Mouse (Mus musculus) liver, embryonic 14.5 days (tissue): Measurements from ENCODE around the gene Aldh5a1.

Source experiments
- CTCF ChIP-seq: IDR thresholded peaks from 2 replicates; pipeline ENCODE4 v1.5.1; 2016; ENCODE audit warnings: antibody characterized with exemption, low read depth, control low read depth
- EP300 ChIP-seq: IDR thresholded peaks from 2 replicates; pipeline ENCODE4 v1.6.1; 2016; ENCODE audit warnings: antibody characterized with exemption, low read depth

DNA sequence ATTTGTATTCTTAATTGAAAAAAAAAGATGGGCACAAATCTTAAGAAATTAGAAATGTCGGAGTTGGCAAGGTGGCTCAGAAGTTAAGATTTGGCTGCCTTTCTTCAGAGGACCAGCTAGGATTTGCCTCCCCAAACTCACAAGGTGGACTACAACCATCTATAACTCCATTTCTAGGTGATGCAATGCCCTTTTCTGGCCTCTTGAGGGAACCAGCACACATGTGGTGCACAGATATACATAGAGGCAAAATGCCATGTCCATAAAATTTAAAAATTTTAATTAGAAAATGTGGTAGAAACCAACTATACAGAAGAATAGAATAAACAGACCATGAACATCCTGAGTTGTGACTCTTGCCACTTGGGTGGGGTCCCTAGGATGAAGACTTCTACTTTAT is 28.3 kb downstream of the Aldh5a1 start:
- no peak for TF ChIP-seq CTCF
- no peak for TF ChIP-seq EP300
